Mouse (Mus musculus) pancreas, adult 10 weeks (tissue): ENCODE measurements around the gene Olfr116. TPM values are rescaled to one million over a fixed set of nuclear protein-coding genes. Genes with fewer than 3 reads are reported as not detected.

Experiments used
- polyA plus RNA-seq: library from polyadenylated mRNA; stranded (reverse); fragments of 350-450 nt; fragmentation: Illumina TruSeq; extraction: RNeasy Lipid Tissue Mini Kit (QIAGEN cat#74804); gene quantifications from one replicate; pipeline ENCODE4 v1.2.3, GENCODE M21; 2015; ENCODE audit warnings: low read depth, low replicate concordance; ENCODE audit not compliant: insufficient read depth

Gene Olfr116
- polyA plus RNA-seq = not detected

GRCm38 (mm10) chr17:37627009-37627408 is at the start of gene Olfr116, which contains the start of gene Olfr115:
TSS of gene Olfr116 (minus strand) at chr17:37627199.
TSS of gene Olfr115 (minus strand) at chr17:37627109.

GRCm38 (mm10) chr17:37666688-37667087 is 39.7 kb upstream of the Olfr116 start, which contains the start of gene Olfr118:
TSS of gene Olfr118 (plus strand) at chr17:37666988.

GRCm38 (mm10) chr17:37663682-37664081 is 36.7 kb upstream of the Olfr116 start, which contains the start of gene Olfr117:
TSS of gene Olfr117 (minus strand) at chr17:37663782.

GRCm38 (mm10) chr17:37592643-37593042 is 34.4 kb downstream of the Olfr116 start, which contains the start of gene Olfr114:
TSS of gene Olfr114 (minus strand) at chr17:37592743.

GRCm38 (mm10) chr17:37577563-37577962 is 49.4 kb downstream of the Olfr116 start, which contains the start of gene Olfr113:
TSS of gene Olfr113 (minus strand) at chr17:37577663.

Other genes starting within 250 kb of the Olfr116 start
- gene Olfr105-ps, start 248.2 kb downstream of the Olfr116 start, polyA plus RNA-seq = not detected
- not detected for gene Olfr106-ps, start 236.8 kb downstream of the Olfr116 start, polyA plus RNA-seq
- not detected for gene Olfr107, start 228.0 kb downstream of the Olfr116 start, polyA plus RNA-seq
- not detected for gene Olfr108, start 181.7 kb downstream of the Olfr116 start, polyA plus RNA-seq
- gene Olfr109, start 168.3 kb downstream of the Olfr116 start, polyA plus RNA-seq = not detected
- not detected for gene H2-M2, start 143.6 kb downstream of the Olfr116 start, polyA plus RNA-seq
- not detected for gene Olfr110, start 134.7 kb downstream of the Olfr116 start, polyA plus RNA-seq
- gene Olfr111, start 119.2 kb downstream of the Olfr116 start, polyA plus RNA-seq = not detected
- gene Olfr112, start 57.7 kb downstream of the Olfr116 start, polyA plus RNA-seq = not detected
- gene Olfr113, start 49.5 kb downstream of the Olfr116 start, polyA plus RNA-seq = not detected
- gene Olfr114, start 34.5 kb downstream of the Olfr116 start, polyA plus RNA-seq = not detected
- gene Olfr115, start 90 bp downstream of the Olfr116 start, polyA plus RNA-seq = not detected
- gene Olfr117, start 36.6 kb upstream of the Olfr116 start, polyA plus RNA-seq = not detected
- not detected for gene Olfr118, start 39.8 kb upstream of the Olfr116 start, polyA plus RNA-seq
- not detected for gene Olfr119, start 69.4 kb upstream of the Olfr116 start, polyA plus RNA-seq
- gene Olfr120, start 94.6 kb upstream of the Olfr116 start, polyA plus RNA-seq = not detected
- not detected for gene Olfr121, start 121.7 kb upstream of the Olfr116 start, polyA plus RNA-seq
- not detected for gene Olfr122, start 141.4 kb upstream of the Olfr116 start, polyA plus RNA-seq
- not detected for gene Olfr123, start 166.3 kb upstream of the Olfr116 start, polyA plus RNA-seq
- not detected for gene Olfr124, start 172.7 kb upstream of the Olfr116 start, polyA plus RNA-seq
- not detected for gene Olfr125, start 205.8 kb upstream of the Olfr116 start, polyA plus RNA-seq
- gene Olfr126, start 220.3 kb upstream of the Olfr116 start, polyA plus RNA-seq = not detected